Mouse (Mus musculus) liver, embryonic 15.5 days (tissue): ENCODE results near the gene Clip4. TPM values are rescaled to one million over a fixed set of nuclear protein-coding genes. Genes with fewer than 3 reads are reported as not detected.

Experiments
- ATAC-seq: fragments of 200-750 bp; cut with Nextera tagmentation; 2 replicates; pipeline ENCODE4 v1.8.0; 2017; ENCODE audit warnings: moderate number of reproducible peaks, mild to moderate bottlenecking, moderate library complexity; ENCODE audit not compliant: insufficient read depth
- H3K27ac ChIP-seq: fragments of 300-500 bp; sonication (generic); replicated peaks from 2 replicates; pipeline ENCODE4 v1.5.1; 2015; ENCODE audit warnings: mild to moderate bottlenecking, inconsistent platforms
- H3K27me3 ChIP-seq: fragments of 300-500 bp; sonication (generic); 2 replicates; pipeline ENCODE4 v1.6.1; 2015; ENCODE audit warnings: mild to moderate bottlenecking, inconsistent platforms
- H3K36me3 ChIP-seq: fragments of 300-500 bp; sonication (generic); replicated peaks from 2 replicates; pipeline ENCODE4 v1.6.1; 2015; ENCODE audit warnings: moderate library complexity, mild to moderate bottlenecking, inconsistent platforms
- H3K4me1 ChIP-seq: fragments of 300-500 bp; sonication (generic); replicated peaks from 2 replicates; pipeline ENCODE4 v1.6.1; 2015; ENCODE audit warnings: inconsistent platforms
- H3K4me2 ChIP-seq: fragments of 300-500 bp; sonication (generic); 2 replicates; pipeline ENCODE4 v1.6.1; 2015; ENCODE audit warnings: moderate library complexity, mild to moderate bottlenecking, inconsistent platforms
- H3K4me3 ChIP-seq: fragments of 300-500 bp; sonication (generic); replicated peaks from 2 replicates; pipeline ENCODE4 v1.5.1; 2015; ENCODE audit warnings: mild to moderate bottlenecking, inconsistent platforms
- H3K9ac ChIP-seq: fragments of 300-500 bp; sonication (generic); 2 replicates; pipeline ENCODE4 v1.6.1; 2015; ENCODE audit warnings: moderate library complexity, mild to moderate bottlenecking, inconsistent platforms
- H3K9me3 ChIP-seq: fragments of 300-500 bp; sonication (generic); replicated peaks from 2 replicates; pipeline ENCODE4 v1.6.1; 2016; ENCODE audit warnings: inconsistent platforms
- WGBS: fragments of 180-500 bp; shearing (Covaris S2); methylation state at CpG from one replicate; pipeline ENCODE4 v1.1.7; 2015; ENCODE audit warnings: mixed read lengths; ENCODE audit not compliant: insufficient replicate concordance; 5-methylcytosine and 5-hydroxymethylcytosine counted together
- polyA plus RNA-seq: library from polyadenylated mRNA; unstranded; fragments of >200 nt; fragmentation: Nextera tagmentation; extraction: Ambion mirVana; gene quantifications from 2 replicates; pipeline ENCODE4 v1.2.1, GENCODE M21; 2015

Gene Clip4
- polyA plus RNA-seq, 1 experiment from 2014 or later: 0.46 TPM

DNA sequence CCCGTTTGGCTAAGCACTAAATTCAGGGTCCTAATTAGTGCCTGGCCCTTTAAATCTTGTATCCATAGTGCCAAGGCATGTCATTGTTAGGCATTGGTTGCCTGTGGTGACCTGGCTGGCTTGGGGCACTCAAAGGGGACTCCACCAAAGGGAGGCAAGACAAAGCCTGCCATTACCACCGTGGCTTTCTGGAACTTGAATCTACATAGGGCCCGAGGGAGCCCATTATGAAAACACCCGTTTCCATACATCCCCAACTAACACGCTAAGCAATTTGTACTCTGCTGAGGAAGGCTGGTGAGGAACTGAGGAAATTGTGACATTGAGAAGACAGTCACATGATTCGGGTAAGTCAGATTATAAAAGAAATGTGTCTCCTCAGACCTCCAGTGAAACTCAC, 1.3 kb downstream of the Clip4 start:
- H3K4me3 ChIP-seq: no peak overlapping the region
- no peaks in the 10 kb centered on the region for H3K36me3 ChIP-seq
- H3K9ac ChIP-seq: no peak overlapping the region
- WGBS: 49% methylated on average over 6 of the region's 6 CpGs
- no peak overlapping the region for H3K4me2 ChIP-seq
- no peaks in the 10 kb centered on the region for H3K27me3 ChIP-seq
- no peak overlapping the region for H3K27ac ChIP-seq
- no peak for ATAC-seq
- no peaks in the 10 kb centered on the region for H3K9me3 ChIP-seq
- no peaks in the 10 kb centered on the region for H3K4me1 ChIP-seq

- H3K27ac ChIP-seq: no peak overlapping the region
- no peaks in the 10 kb centered on the region for H3K27me3 ChIP-seq
- H3K36me3 ChIP-seq: no peaks in the 10 kb centered on the region
- H3K9me3 ChIP-seq: no peaks in the 10 kb centered on the region
- H3K4me3 ChIP-seq: no peak overlapping the region
- H3K4me1 ChIP-seq: no peaks in the 10 kb centered on the region
- no peak overlapping the region for H3K4me2 ChIP-seq
- no peak for ATAC-seq
- H3K9ac ChIP-seq: no peak overlapping the region
- WGBS: 76% methylated on average over 3 of the region's 3 CpGs
Measured at GRCm38 (mm10) chr17:71770696-71771095, 2.4 kb downstream of the Clip4 start.

GRCm38 (mm10) chr17:71774173-71774572, 5.9 kb downstream of the Clip4 start:
- Histone ChIP-seq H3K4me1 (no peaks in the 10 kb centered on the region), H3K27ac (no peak overlapping the region), H3K9ac (no peak overlapping the region), H3K4me3 (no peak overlapping the region), H3K9me3 (0 out of 2 replicates have a peak, but pooled peaks cover 5% of the 10 kb centered on the region), H3K36me3 (no peaks in the 10 kb centered on the region), H3K27me3 (no peaks in the 10 kb centered on the region), H3K4me2 (no peak overlapping the region)
- WGBS: 49% methylated on average over 4 of the region's 4 CpGs
- no peak for ATAC-seq

- Histone ChIP-seq H3K4me2 (no peak overlapping the region), H3K4me1 (no peaks in the 10 kb centered on the region), H3K27me3 (no peaks in the 10 kb centered on the region), H3K9ac (no peak overlapping the region), H3K36me3 (no peaks in the 10 kb centered on the region), H3K27ac (no peak overlapping the region), H3K9me3 (0 out of 2 replicates have a peak, but pooled peaks cover 5% of the 10 kb centered on the region), H3K4me3 (no peak overlapping the region)
- WGBS: 49% methylated on average over 4 of the region's 4 CpGs
- no peak for ATAC-seq
Measured at GRCm38 (mm10) chr17:71775279-71775678, 7.0 kb downstream of the Clip4 start.

DNA sequence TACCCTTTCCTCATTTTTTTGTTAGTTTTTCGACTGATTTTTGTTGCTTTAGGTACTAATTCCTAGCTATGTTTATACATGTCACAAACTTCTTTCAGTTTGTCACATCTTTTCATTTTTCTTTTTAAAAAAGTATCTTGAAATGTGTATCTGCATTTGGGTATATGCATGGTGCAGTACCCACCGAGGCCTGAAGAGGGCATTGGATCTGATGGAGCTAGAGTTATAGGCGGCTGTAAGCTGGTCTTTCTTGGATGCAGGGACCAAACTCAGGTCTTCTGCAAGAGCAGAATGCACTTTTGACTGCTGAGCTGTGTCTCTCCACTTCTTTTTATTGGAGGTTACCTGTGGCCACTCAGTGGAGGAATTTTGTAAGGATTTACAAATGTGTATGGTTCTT, 10.4 kb downstream of the Clip4 start:
- WGBS: 41% methylated on average over 3 of the region's 3 CpGs
- no peak for ATAC-seq
- H3K9ac ChIP-seq: no peak overlapping the region

GRCm38 (mm10) chr17:71780490-71780889, 12.2 kb downstream of the Clip4 start:
- Histone ChIP-seq H3K27ac (no peak overlapping the region), H3K27me3 (peaks cover 30% of the 10 kb centered on the region), H3K4me2 (no peak overlapping the region), H3K9ac (no peak overlapping the region), H3K9me3 (0 out of 2 replicates have a peak, but pooled peaks cover 5% of the 10 kb centered on the region), H3K4me1 (no peaks in the 10 kb centered on the region), H3K36me3 (no peaks in the 10 kb centered on the region), H3K4me3 (no peak overlapping the region)
- no peak for ATAC-seq
- 80% methylated on average over 2 of the region's 2 CpGs for WGBS

More for the DNA sequence above, 10.4 kb downstream of the Clip4 start:
- 0 out of 2 replicates have a peak, but pooled peaks cover 5% of the 10 kb centered on the region for H3K9me3 ChIP-seq
- H3K4me1 ChIP-seq: no peaks in the 10 kb centered on the region
- no peaks in the 10 kb centered on the region for H3K36me3 ChIP-seq
- H3K4me2 ChIP-seq: no peak overlapping the region
- H3K27me3 ChIP-seq: peaks cover 27% of the 10 kb centered on the region
- no peak overlapping the region for H3K4me3 ChIP-seq
- H3K27ac ChIP-seq: no peak overlapping the region

DNA sequence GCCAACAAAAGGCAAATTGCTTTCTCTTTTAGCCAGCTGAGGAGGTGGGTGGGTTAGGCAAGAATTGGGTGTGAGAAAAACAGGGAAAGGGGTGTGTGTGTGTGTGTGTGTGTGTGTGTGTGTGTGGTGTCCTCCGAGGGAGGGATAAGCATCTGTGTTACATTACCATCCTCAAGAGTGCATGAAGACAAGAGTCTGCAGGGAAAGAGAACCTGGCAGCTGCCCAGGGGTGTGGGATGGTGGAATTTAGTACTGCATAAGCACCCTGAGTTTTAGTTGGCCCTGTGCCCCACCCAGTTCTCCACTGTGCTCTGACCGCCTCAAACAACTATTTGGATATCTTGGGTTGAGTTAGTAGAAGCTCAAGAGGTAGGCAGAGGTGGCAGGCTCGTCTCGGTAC, 12.7 kb downstream of the Clip4 start:
- 53% methylated on average over 4 of the region's 4 CpGs for WGBS
- Histone ChIP-seq H3K4me1 (no peaks in the 10 kb centered on the region), H3K9me3 (0 out of 2 replicates have a peak, but pooled peaks cover 5% of the 10 kb centered on the region), H3K4me2 (no peak overlapping the region), H3K27me3 (peaks cover 30% of the 10 kb centered on the region), H3K9ac (no peak overlapping the region), H3K36me3 (no peaks in the 10 kb centered on the region), H3K4me3 (no peak overlapping the region), H3K27ac (no peak overlapping the region)
- no peak for ATAC-seq

- no peak for ATAC-seq
- H3K9ac ChIP-seq: no peak overlapping the region
Measured at GRCm38 (mm10) chr17:71782242-71782698, 14.0 kb downstream of the Clip4 start.

DNA sequence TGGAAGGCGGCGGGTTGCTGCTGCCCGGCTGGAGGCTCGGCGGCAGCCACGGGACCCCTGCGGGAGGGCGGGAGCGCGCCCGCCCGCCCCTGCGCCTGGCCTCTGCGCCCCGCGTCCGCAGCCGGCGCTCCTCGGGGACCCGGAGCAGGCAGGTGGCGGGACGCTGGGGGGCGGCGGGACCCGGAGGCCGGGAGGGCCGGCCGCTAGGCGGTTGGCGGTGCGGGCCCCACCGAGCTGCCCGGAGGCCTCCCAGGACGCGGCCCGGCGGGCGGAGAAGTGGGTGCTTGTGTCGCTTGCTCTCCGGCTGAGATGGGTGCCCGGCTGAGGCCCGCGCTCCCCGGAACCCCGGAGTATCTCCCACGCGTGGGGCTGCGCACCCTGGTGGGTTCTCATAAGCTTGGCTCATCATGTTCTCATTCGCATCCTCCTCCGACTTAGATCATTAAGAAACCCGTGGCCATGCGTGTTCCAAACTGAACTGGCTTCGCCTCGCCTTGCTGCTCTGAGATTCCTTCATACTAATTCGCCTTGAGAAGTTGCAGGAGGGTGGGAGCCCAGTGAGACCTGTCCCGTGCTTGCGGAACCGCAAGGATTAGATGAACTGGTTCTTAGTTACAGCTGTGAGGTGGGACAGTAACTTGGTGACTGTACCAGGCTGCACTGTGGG, 14.6 kb downstream of the Clip4 start:
- WGBS: 1% methylated on average over 45 of the region's 59 CpGs
- H3K9ac ChIP-seq: no peak overlapping the region
- no peak for ATAC-seq
- H3K27me3 ChIP-seq: peaks cover 30% of the 10 kb centered on the region
- H3K4me1 ChIP-seq: no peaks in the 10 kb centered on the region
- 0 out of 2 replicates have a peak, but pooled peaks cover 5% of the 10 kb centered on the region for H3K9me3 ChIP-seq
- H3K27ac ChIP-seq: no peak overlapping the region
- no peaks in the 10 kb centered on the region for H3K36me3 ChIP-seq
- H3K4me2 ChIP-seq: peak overlapping the region; percentile 46
- H3K4me3 ChIP-seq: peak overlapping the region; percentile 37

More at GRCm38 (mm10) chr17:71782242-71782698, 14.0 kb downstream of the Clip4 start:
- Histone ChIP-seq H3K36me3 (no peaks in the 10 kb centered on the region), H3K27ac (no peak overlapping the region), H3K4me1 (no peaks in the 10 kb centered on the region), H3K4me3 (peak overlapping the region; percentile 37), H3K9me3 (0 out of 2 replicates have a peak, but pooled peaks cover 5% of the 10 kb centered on the region), H3K27me3 (peaks cover 30% of the 10 kb centered on the region), H3K4me2 (peak overlapping the region; percentile 46)
- WGBS: 2% methylated on average over 22 of the region's 29 CpGs

- Histone ChIP-seq H3K27ac (no peak overlapping the region), H3K9me3 (0 out of 2 replicates have a peak, but pooled peaks cover 5% of the 10 kb centered on the region), H3K4me2 (no peak overlapping the region), H3K9ac (no peak overlapping the region), H3K4me1 (no peaks in the 10 kb centered on the region), H3K4me3 (no peak overlapping the region), H3K27me3 (peaks cover 30% of the 10 kb centered on the region), H3K36me3 (no peaks in the 10 kb centered on the region)
- WGBS: 31% methylated on average over 10 of the region's 10 CpGs
- ATAC-seq: no peak
Measured at GRCm38 (mm10) chr17:71783366-71783735, 15.1 kb downstream of the Clip4 start.

DNA sequence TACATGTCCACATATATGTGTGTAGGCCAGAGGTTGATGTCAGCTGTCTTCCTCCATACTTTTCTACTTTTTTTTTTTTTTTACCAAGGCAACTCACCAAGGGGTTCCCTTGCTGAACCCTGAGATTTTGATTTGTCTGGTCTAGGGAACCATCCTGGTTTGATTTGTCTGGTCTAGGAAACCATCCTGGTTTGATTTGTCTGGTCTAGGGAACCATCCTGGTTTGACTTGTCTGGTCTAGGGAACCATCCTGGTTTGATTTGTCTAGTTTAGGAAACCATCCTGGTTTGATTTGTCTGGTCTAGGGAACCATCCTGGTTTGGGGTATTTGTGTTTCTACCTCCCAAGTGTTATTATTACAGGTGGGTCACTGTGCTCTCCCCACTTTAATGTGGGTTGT, 18.2 kb downstream of the Clip4 start:
- no peak overlapping the region for H3K4me2 ChIP-seq
- no peak overlapping the region for H3K27ac ChIP-seq
- no peak overlapping the region for H3K4me3 ChIP-seq
- peaks cover 24% of the 10 kb centered on the region for H3K27me3 ChIP-seq
- ATAC-seq: no peak
- no peaks in the 10 kb centered on the region for H3K4me1 ChIP-seq
- no peaks in the 10 kb centered on the region for H3K36me3 ChIP-seq
- no peaks in the 10 kb centered on the region for H3K9me3 ChIP-seq
- no peak overlapping the region for H3K9ac ChIP-seq

DNA sequence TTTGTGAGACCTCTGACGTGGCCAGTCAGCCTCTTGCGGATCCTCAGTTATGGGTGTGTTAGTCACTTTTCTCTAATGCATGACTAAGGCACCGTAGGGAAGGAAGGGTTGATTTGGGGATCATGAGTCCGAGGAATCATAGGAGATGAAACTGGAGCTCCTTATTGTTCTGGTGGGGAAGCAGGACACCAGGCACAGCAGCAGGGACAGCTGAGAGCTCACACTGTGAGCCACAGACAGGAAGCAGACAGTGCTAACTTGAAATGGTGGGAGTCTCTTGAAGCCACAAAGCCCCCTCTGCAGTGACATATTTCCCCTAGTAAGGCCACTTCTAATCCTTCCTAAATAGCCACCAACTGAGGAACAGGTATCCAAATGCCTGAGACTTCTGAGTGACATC, 22.8 kb downstream of the Clip4 start:
- Histone ChIP-seq H3K9ac (no peak overlapping the region), H3K36me3 (no peaks in the 10 kb centered on the region), H3K4me3 (no peak overlapping the region), H3K27me3 (no peaks in the 10 kb centered on the region), H3K27ac (no peak overlapping the region), H3K9me3 (no peaks in the 10 kb centered on the region), H3K4me1 (no peaks in the 10 kb centered on the region), H3K4me2 (no peak overlapping the region)
- 59% methylated on average over 4 of the region's 4 CpGs for WGBS
- ATAC-seq: no peak
